Mouse (Mus musculus) kidney, embryonic 14.5 days (tissue): Measurements from ENCODE around the gene Ybx1. TPM values are rescaled to one million over a fixed set of nuclear protein-coding genes. Genes with fewer than 3 reads are reported as not detected.
A peak's percentile ranks its signal among the peaks of the same experiment; 100 is the strongest.

Experiments
- ATAC-seq: fragments of 200-750 bp; cut with Nextera tagmentation; 2 replicates; pipeline ENCODE4 v1.8.0; 2017; ENCODE audit warnings: moderate number of reproducible peaks, mild to moderate bottlenecking, moderate TSS enrichment, moderate library complexity; ENCODE audit not compliant: low FRiP score, low TSS enrichment
- H3K27ac ChIP-seq: fragments of 300-500 bp; sonication (generic); 2 replicates; pipeline ENCODE4 v1.5.1; 2014; ENCODE audit warnings: low read depth, mild to moderate bottlenecking, low read length, moderate library complexity, mixed read lengths
- H3K27me3 ChIP-seq: fragments of 300-500 bp; sonication (generic); 2 replicates; pipeline ENCODE4 v1.6.1; 2014; ENCODE audit warnings: mild to moderate bottlenecking, low read length; ENCODE audit not compliant: control insufficient read depth, insufficient read depth
- H3K36me3 ChIP-seq: fragments of 300-500 bp; sonication (generic); 2 replicates; pipeline ENCODE4 v1.6.1; 2014; ENCODE audit warnings: low read length, mixed read lengths; ENCODE audit not compliant: control insufficient read depth, insufficient read depth
- H3K4me1 ChIP-seq: fragments of 300-500 bp; sonication (generic); 2 replicates; pipeline ENCODE4 v1.6.1; 2014; ENCODE audit warnings: low read length, mixed read lengths; ENCODE audit not compliant: control insufficient read depth, insufficient read depth
- H3K4me2 ChIP-seq: fragments of 300-500 bp; sonication (generic); replicated peaks from 2 replicates; pipeline ENCODE4 v1.6.1; 2014; ENCODE audit warnings: low read depth, mild to moderate bottlenecking, low read length
- H3K4me3 ChIP-seq: fragments of 300-500 bp; sonication (generic); 2 replicates; pipeline ENCODE4 v1.5.1; 2014; ENCODE audit warnings: mild to moderate bottlenecking, low read length
- H3K9ac ChIP-seq: fragments of 300-500 bp; sonication (generic); 2 replicates; pipeline ENCODE4 v1.6.1; 2014; ENCODE audit warnings: low read depth, mild to moderate bottlenecking, low read length, moderate library complexity
- H3K9me3 ChIP-seq: fragments of 300-500 bp; sonication (generic); 2 replicates; pipeline ENCODE4 v1.6.1; 2016; ENCODE audit warnings: low read length; ENCODE audit not compliant: control insufficient read depth
- WGBS: fragments of 180-500 bp; shearing (Covaris S2); extraction: QIAGEN DNeasy Blood & Tissue Kit; methylation state at CpG from one replicate; pipeline ENCODE4 v1.1.7; 2014; 5-methylcytosine and 5-hydroxymethylcytosine counted together
- polyA plus RNA-seq: library from polyadenylated mRNA; unstranded; fragments of >200 nt; fragmentation: Nextera tagmentation; extraction: Ambion mirVana; gene quantifications from 2 replicates; pipeline ENCODE4 v1.2.1, GENCODE M21; 2014

The Ybx1 gene
- polyA plus RNA-seq, 1 experiment from 2014 or later: 969 TPM

DNA sequence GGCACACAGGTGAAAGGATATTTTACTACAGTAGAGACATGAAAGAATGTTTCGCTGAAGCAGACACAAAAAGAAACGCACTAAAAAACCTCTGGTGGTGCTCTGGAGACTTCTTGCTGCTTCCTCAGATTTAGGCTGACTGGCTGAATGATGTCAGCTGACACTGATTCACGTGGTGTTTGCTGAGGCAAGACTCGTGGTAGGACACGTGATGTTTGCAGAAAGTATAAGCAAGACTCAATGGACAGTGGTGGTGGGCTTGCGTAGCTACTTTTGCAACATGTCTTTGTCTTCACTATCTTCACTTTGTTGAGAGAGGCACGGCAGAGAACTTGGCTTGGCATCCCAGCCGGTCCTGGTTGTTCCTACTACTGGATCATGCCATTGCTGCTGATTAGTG is 8.9 kb upstream of the Ybx1 start:
- Histone ChIP-seq H3K9ac (no peak overlapping the region), H3K27me3 (no peaks in the 10 kb centered on the region), H3K4me3 (no peak overlapping the region), H3K9me3 (no peaks in the 10 kb centered on the region), H3K4me2 (no peak overlapping the region), H3K36me3 (peaks cover 16% of the 10 kb centered on the region), H3K27ac (no peak overlapping the region), H3K4me1 (no peaks in the 10 kb centered on the region)
- no peak for ATAC-seq
- WGBS: 93% methylated on average over 8 of the region's 8 CpGs

DNA sequence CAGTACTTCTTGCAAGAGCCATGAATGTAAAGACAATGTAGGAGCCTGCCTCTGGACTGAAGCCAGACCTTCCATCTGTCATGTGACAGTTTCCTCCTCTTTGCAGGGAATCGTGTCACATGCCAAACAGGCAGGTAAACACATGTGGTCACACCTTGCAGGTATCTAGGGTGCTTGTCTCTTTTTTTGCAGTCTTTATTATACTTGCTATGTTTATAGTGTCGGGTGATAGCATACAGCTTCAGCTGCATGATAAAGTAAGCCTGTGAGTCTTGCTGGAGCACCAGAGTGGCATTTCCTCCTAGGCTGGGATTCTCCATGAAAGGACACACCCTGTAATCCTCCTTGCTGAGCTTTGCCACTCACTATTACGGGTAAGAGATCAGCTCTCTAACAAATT is 7.4 kb upstream of the Ybx1 start:
- WGBS: 84% methylated on average over 3 of the region's 3 CpGs
- no peak for ATAC-seq

DNA sequence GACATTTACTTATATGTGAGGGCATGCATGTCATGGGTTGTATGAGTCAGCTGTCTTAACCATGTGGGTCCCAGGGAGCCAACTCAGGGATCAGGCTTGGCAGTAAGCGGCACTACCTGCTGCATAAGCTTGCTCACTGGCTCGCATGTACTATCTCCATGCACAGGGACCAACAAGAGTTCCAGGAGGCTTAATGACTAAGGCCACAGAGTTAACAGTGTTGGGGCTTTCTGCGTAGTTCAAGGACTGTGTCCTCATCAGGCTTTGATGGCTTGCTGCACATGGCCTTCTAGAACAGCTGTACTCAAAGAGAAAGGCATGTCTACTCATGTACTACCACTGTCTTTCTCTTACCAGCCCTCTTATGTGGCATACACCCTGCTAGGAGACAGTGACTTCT is 6.4 kb upstream of the Ybx1 start:
- H3K4me3 ChIP-seq: no peak overlapping the region
- ATAC-seq: no peak
- no peaks in the 10 kb centered on the region for H3K36me3 ChIP-seq
- H3K4me1 ChIP-seq: no peaks in the 10 kb centered on the region; the same call in 1 of the 2 replicates
- 90% methylated on average over 3 of the region's 3 CpGs for WGBS
- H3K27me3 ChIP-seq: no peaks in the 10 kb centered on the region
- H3K9me3 ChIP-seq: no peaks in the 10 kb centered on the region
- no peak overlapping the region for H3K4me2 ChIP-seq
- H3K27ac ChIP-seq: no peak overlapping the region
- H3K9ac ChIP-seq: no peak overlapping the region

More for the DNA sequence above, 7.4 kb upstream of the Ybx1 start:
- Histone ChIP-seq H3K9me3 (no peaks in the 10 kb centered on the region), H3K4me2 (no peak overlapping the region), H3K4me1 (no peaks in the 10 kb centered on the region), H3K36me3 (peaks cover 2% of the 10 kb centered on the region; the same call in 1 of the 2 replicates), H3K9ac (no peak overlapping the region), H3K27ac (no peak overlapping the region), H3K4me3 (no peak overlapping the region), H3K27me3 (no peaks in the 10 kb centered on the region)

DNA sequence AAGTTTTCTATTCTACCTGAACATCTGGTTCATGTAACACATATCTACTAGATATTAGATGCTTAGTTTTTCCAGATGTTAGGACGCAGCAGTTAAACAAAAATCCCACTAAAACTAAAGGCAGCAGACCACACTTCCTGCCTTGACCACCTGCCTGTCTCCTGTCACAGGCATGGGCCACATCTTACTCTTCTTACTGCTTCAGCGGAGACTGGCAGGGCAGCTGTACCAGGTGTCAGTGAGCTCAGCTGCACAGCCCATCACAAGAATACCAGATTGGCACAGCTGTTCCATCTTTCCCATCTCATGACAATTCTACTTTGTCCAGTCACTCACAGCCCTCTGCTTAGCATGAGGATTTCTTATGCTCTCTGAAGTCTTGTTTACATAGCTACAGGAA is 3.0 kb upstream of the Ybx1 start:
- Histone ChIP-seq H3K27ac (no peak overlapping the region), H3K9me3 (no peaks in the 10 kb centered on the region), H3K4me2 (no peak overlapping the region), H3K4me1 (peaks cover 6% of the 10 kb centered on the region), H3K27me3 (no peaks in the 10 kb centered on the region), H3K36me3 (no peaks in the 10 kb centered on the region), H3K9ac (no peak overlapping the region), H3K4me3 (no peak overlapping the region)
- WGBS: 52% methylated on average over 2 of the region's 2 CpGs
- ATAC-seq: no peak

DNA sequence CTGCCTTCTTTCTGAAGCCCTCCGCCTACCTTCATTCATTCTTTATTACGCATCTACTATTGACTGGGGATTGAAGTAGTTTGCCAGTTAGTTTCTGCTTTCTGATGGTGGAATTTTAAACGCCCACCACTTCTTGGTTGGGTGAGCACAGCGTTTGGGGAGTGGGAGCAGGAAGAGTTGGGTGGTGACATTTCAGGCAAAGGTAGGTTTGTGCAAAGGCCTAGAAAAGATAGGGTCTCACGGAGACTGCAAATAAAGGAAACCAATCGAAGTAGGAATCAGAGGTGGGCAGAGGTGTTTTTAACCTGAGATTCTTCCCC is 690 bp upstream of the Ybx1 start:
- 7% methylated on average over 6 of the region's 6 CpGs for WGBS
- peak overlapping the region; percentile 76 for H3K4me2 ChIP-seq
- H3K27me3 ChIP-seq: no peaks in the 10 kb centered on the region
- H3K9me3 ChIP-seq: no peaks in the 10 kb centered on the region
- peak overlapping the region; percentile 96 for H3K9ac ChIP-seq
- peak overlapping the region; percentile 97 for H3K4me3 ChIP-seq
- H3K4me1 ChIP-seq: peaks cover 11% of the 10 kb centered on the region
- ATAC-seq: no peak
- H3K27ac ChIP-seq: peak overlapping the region; percentile 93
- peaks cover 9% of the 10 kb centered on the region; the same call in 1 of the 2 replicates for H3K36me3 ChIP-seq

DNA sequence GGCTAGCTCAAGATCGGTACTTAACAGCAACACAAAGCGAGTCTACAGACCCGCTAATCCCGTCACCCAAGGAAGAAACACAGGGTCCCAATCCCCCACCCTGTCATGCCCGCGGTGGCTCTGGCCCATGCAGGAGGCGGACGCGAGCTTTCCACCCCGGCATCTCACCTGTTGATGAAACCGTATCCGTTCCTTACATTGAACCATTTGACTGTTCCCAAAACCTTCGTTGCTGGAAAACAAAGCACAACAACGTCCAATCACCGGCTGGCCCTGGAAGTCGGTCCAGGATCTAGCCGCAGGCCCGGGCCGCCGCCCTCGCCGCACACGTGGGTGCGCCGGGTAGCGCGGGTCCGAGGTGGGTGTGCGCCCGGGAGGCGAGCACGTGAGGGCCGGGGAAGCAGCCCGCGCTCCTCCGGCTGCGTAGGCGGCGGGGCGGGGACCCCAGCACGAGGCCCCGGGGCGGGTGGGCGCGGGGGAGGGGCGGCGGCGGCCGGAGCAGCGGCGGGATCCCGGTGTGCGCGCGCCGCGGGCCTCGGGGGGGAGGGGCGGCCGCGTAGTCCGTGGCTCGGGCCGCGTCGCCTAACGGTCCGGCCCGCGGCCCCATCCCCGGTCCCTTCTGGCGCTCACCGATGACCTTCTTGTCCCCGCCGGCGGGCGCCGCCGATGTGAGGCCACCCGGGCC is 688 bp downstream of the Ybx1 start:
- WGBS: under 1% methylated on average over 51 of the region's 80 CpGs
- Histone ChIP-seq H3K27ac (peak overlapping the region; percentile 91), H3K4me1 (peaks cover 11% of the 10 kb centered on the region), H3K36me3 (peaks cover 11% of the 10 kb centered on the region), H3K4me3 (peak overlapping the region; percentile 97), H3K27me3 (no peaks in the 10 kb centered on the region), H3K9me3 (no peaks in the 10 kb centered on the region), H3K9ac (peak overlapping the region; percentile 96), H3K4me2 (peak overlapping the region; percentile 85)
- peak; percentile 36 for ATAC-seq

DNA sequence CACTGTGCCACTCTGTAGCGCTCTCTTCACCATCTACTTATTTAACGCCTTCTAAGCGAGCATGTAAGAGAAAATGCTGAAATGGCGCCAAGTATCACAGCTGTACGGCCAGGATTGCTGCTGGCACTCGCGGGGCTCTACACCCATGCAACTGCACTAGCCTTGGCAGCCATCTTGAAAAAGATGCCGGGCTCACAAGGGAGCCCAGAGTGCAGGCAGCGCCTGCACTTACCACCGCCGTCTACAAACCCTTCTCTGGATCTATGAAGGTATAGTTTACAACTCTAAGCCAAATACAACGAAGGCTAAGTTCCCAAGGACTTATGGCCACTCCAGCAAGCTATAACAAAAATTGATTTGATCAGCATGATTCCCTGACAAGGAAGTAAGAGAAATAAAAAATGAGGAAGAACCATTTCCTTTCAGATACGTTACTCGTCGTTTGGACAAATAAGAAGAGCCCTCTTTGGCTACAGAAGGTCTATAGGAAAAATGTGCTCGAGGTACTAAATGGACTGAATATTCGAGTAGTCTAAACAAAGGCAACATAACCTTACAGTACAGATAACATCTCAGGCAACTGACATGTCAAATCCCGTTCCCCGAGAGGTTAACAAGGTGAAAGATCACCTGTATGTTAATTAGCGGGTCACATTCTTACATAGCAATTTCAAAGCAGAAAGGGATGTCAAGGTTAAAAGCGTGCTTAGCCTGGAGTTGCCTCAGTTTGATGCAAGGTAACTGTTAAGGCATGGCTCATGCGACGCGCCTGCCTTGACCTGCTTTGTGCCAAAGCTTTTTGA is 1.4 kb downstream of the Ybx1 start:
- Histone ChIP-seq H3K27me3 (no peaks in the 10 kb centered on the region), H3K27ac (peak overlapping the region; percentile 91), H3K36me3 (peaks cover 19% of the 10 kb centered on the region), H3K9ac (peak overlapping the region; percentile 96), H3K9me3 (no peaks in the 10 kb centered on the region), H3K4me3 (peak overlapping the region; percentile 97), H3K4me1 (peaks cover 11% of the 10 kb centered on the region), H3K4me2 (peak overlapping the region; percentile 85)
- WGBS: 1% methylated on average over 24 of the region's 24 CpGs
- no peak for ATAC-seq

DNA sequence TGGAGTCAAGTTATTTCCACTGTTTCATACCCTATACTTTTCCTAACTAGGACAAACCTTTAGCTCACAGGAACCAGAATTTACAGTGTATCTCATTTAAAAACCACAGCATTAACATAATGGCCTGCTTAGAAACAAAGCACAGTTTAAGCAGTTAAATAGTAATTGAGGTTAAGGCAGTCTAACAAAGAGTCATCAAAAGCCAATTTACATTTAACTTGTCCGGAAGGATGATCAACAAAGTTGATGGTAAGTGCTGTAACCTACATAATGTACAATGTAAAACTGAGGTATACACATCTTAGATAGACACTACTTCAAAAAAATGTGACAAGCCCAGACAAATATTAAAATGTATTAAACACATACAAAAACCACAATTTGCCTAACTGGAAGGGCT is 2.5 kb downstream of the Ybx1 start:
- Histone ChIP-seq H3K4me3 (peak overlapping the region; percentile 97), H3K9me3 (no peaks in the 10 kb centered on the region), H3K27ac (no peak overlapping the region), H3K9ac (peak overlapping the region; percentile 96; the same call in 1 of the 2 replicates), H3K4me2 (peak overlapping the region; percentile 85), H3K27me3 (no peaks in the 10 kb centered on the region), H3K36me3 (peaks cover 29% of the 10 kb centered on the region), H3K4me1 (peaks cover 11% of the 10 kb centered on the region)
- no peak for ATAC-seq
- 83% methylated on average over 1 of the region's 1 CpGs for WGBS

DNA sequence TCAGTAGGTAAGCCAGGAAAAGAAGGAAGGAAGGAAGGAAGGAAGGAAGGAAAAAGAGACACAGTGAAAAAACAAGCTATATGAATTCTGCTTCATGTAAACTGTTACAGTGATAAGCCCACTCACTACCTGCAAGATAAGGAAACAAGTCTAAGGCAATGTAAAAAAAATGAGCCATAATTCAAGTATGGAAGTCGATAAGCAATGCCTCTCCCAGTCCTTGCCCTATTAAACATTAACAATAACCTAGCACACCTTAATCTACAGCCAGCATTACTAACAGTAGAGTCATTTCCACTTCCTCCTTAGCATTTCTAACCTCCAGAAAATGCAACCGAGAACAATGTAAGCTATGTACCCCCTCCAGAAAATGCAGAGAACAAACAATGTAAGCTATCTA is 9.1 kb downstream of the Ybx1 start:
- Histone ChIP-seq H3K4me1 (no peaks in the 10 kb centered on the region), H3K9me3 (no peaks in the 10 kb centered on the region), H3K36me3 (peaks cover 76% of the 10 kb centered on the region), H3K27ac (peak overlapping the region; percentile 59; the same call in 1 of the 2 replicates), H3K27me3 (no peaks in the 10 kb centered on the region), H3K9ac (no peak overlapping the region), H3K4me2 (no peak overlapping the region), H3K4me3 (no peak overlapping the region)
- WGBS: 48% methylated on average over 2 of the region's 2 CpGs
- ATAC-seq: no peak
